Mouse (Mus musculus) liver, embryonic 16.5 days (tissue): ENCODE data around the gene Mon1b. TPM values are rescaled to one million over a fixed set of nuclear protein-coding genes. Genes with fewer than 3 reads are reported as not detected.

Source experiments
- ATAC-seq: fragments of 200-750 bp; cut with Nextera tagmentation; 2 replicates; pipeline ENCODE4 v1.8.0; 2017; ENCODE audit warnings: low read depth, mild to moderate bottlenecking, moderate number of reproducible peaks, moderate library complexity
- H3K27ac ChIP-seq: fragments of 300-500 bp; sonication (generic); 2 replicates; pipeline ENCODE4 v1.5.1; 2014; ENCODE audit warnings: mild to moderate bottlenecking, low read length
- H3K27me3 ChIP-seq: fragments of 300-500 bp; sonication (generic); 2 replicates; pipeline ENCODE4 v1.6.1; 2014; ENCODE audit warnings: low read depth, low read length, mixed read lengths; ENCODE audit not compliant: control insufficient read depth, insufficient read depth
- H3K36me3 ChIP-seq: fragments of 300-500 bp; sonication (generic); 2 replicates; pipeline ENCODE4 v1.6.1; 2014; ENCODE audit warnings: mild to moderate bottlenecking; ENCODE audit not compliant: control insufficient read depth, insufficient read depth
- H3K4me1 ChIP-seq: fragments of 300-500 bp; sonication (generic); 2 replicates; pipeline ENCODE4 v1.6.1; 2014; ENCODE audit warnings: low read depth, low read length, mixed read lengths; ENCODE audit not compliant: control insufficient read depth
- H3K4me2 ChIP-seq: fragments of 300-500 bp; sonication (generic); 2 replicates; pipeline ENCODE4 v1.6.1; 2014; ENCODE audit warnings: low read depth, low read length, mixed read lengths
- H3K4me3 ChIP-seq: fragments of 300-500 bp; sonication (generic); 2 replicates; pipeline ENCODE4 v1.5.1; 2014; ENCODE audit warnings: low read depth, mild to moderate bottlenecking, low read length
- H3K9ac ChIP-seq: fragments of 300-500 bp; sonication (generic); 2 replicates; pipeline ENCODE4 v1.6.1; 2014; ENCODE audit warnings: low read depth, low read length
- H3K9me3 ChIP-seq: fragments of 300-500 bp; sonication (generic); replicated peaks from 2 replicates; pipeline ENCODE4 v1.6.1; 2016; ENCODE audit warnings: low read length; ENCODE audit not compliant: control insufficient read depth
- WGBS: fragments of 180-500 bp; shearing (Covaris S2); extraction: QIAGEN DNeasy Blood & Tissue Kit; methylation state at CpG from one replicate; pipeline ENCODE4 v1.1.7; 2014; ENCODE audit not compliant: insufficient replicate concordance; 5-methylcytosine and 5-hydroxymethylcytosine counted together
- polyA plus RNA-seq: library from polyadenylated mRNA; unstranded; fragments of >200 nt; fragmentation: Nextera tagmentation; extraction: Ambion mirVana; gene quantifications from 2 replicates; pipeline ENCODE4 v1.2.1, GENCODE M21; 2015

Gene Mon1b
- polyA plus RNA-seq, 1 experiment from 2014 or later = 2.7 TPM

- ATAC-seq = no peak
- Histone ChIP-seq H3K9ac (no peak overlapping the region), H3K9me3 (no peaks in the 10 kb centered on the region), H3K27me3 (no peaks in the 10 kb centered on the region), H3K4me1 (no peaks in the 10 kb centered on the region), H3K36me3 (no peaks in the 10 kb centered on the region; the same call in none of the 2 replicates), H3K4me2 (no peak overlapping the region), H3K27ac (no peak overlapping the region), H3K4me3 (no peak overlapping the region)
- WGBS = 68% methylated on average over 8 of the region's 8 CpGs
These were observed 8.3 kb downstream of the Mon1b start for GRCm38 (mm10) chr8:113643479-113644210.

- Histone ChIP-seq H3K4me3 (no peak overlapping the region), H3K27ac (no peak overlapping the region), H3K27me3 (no peaks in the 10 kb centered on the region), H3K4me1 (no peaks in the 10 kb centered on the region), H3K36me3 (no peaks in the 10 kb centered on the region; the same call in 1 of the 2 replicates), H3K9ac (no peak overlapping the region), H3K4me2 (no peak overlapping the region), H3K9me3 (no peaks in the 10 kb centered on the region)
- no peak for ATAC-seq
- WGBS = 46% methylated on average over 5 of the region's 5 CpGs
These were observed 9.8 kb downstream of the Mon1b start for GRCm38 (mm10) chr8:113645220-113645619.

- H3K27me3 ChIP-seq = no peaks in the 10 kb centered on the region
- H3K36me3 ChIP-seq = no peaks in the 10 kb centered on the region
- no peaks in the 10 kb centered on the region for H3K4me1 ChIP-seq
- H3K4me3 ChIP-seq = no peak overlapping the region
- WGBS = 70% methylated on average over 12 of the region's 12 CpGs
- no peak overlapping the region for H3K27ac ChIP-seq
- no peak overlapping the region for H3K9ac ChIP-seq
- no peak for ATAC-seq
- no peaks in the 10 kb centered on the region for H3K9me3 ChIP-seq
- no peak overlapping the region for H3K4me2 ChIP-seq
These were observed 17.1 kb downstream of the Mon1b start for GRCm38 (mm10) chr8:113652450-113652849.

GRCm38 (mm10) chr8:113653151-113653550, 17.8 kb downstream of the Mon1b start:
- 39% methylated on average over 4 of the region's 4 CpGs for WGBS
- H3K4me1 ChIP-seq = no peaks in the 10 kb centered on the region
- H3K27ac ChIP-seq = no peak overlapping the region
- H3K36me3 ChIP-seq = no peaks in the 10 kb centered on the region
- no peaks in the 10 kb centered on the region for H3K9me3 ChIP-seq
- no peak overlapping the region for H3K4me3 ChIP-seq
- no peak overlapping the region for H3K9ac ChIP-seq
- ATAC-seq = no peak
- H3K27me3 ChIP-seq = no peaks in the 10 kb centered on the region
- H3K4me2 ChIP-seq = no peak overlapping the region

- no peaks in the 10 kb centered on the region for H3K4me1 ChIP-seq
- 53% methylated on average over 5 of the region's 5 CpGs for WGBS
- no peaks in the 10 kb centered on the region for H3K36me3 ChIP-seq
- H3K9ac ChIP-seq = no peak overlapping the region
- no peaks in the 10 kb centered on the region for H3K27me3 ChIP-seq
- H3K9me3 ChIP-seq = no peaks in the 10 kb centered on the region
- ATAC-seq = peak; percentile 37; the same call in 1 of the 2 replicates
- no peak overlapping the region for H3K27ac ChIP-seq
- no peak overlapping the region for H3K4me3 ChIP-seq
- no peak overlapping the region for H3K4me2 ChIP-seq
These were observed 20.8 kb downstream of the Mon1b start for GRCm38 (mm10) chr8:113656154-113656553.

GRCm38 (mm10) chr8:113656681-113657298, 21.4 kb downstream of the Mon1b start:
- Histone ChIP-seq H3K4me1 (no peaks in the 10 kb centered on the region), H3K27ac (no peak overlapping the region), H3K9ac (no peak overlapping the region), H3K27me3 (no peaks in the 10 kb centered on the region), H3K4me3 (no peak overlapping the region), H3K4me2 (no peak overlapping the region), H3K36me3 (no peaks in the 10 kb centered on the region), H3K9me3 (no peaks in the 10 kb centered on the region)
- ATAC-seq = no peak
- 66% methylated on average over 11 of the region's 11 CpGs for WGBS

- H3K27ac ChIP-seq = no peak overlapping the region
- H3K27me3 ChIP-seq = no peaks in the 10 kb centered on the region
- H3K36me3 ChIP-seq = no peaks in the 10 kb centered on the region
- H3K4me1 ChIP-seq = no peaks in the 10 kb centered on the region
- H3K9ac ChIP-seq = no peak overlapping the region
- no peak overlapping the region for H3K4me2 ChIP-seq
- no peak for ATAC-seq
- H3K9me3 ChIP-seq = no peaks in the 10 kb centered on the region
- no peak overlapping the region for H3K4me3 ChIP-seq
- WGBS = 62% methylated on average over 1 of the region's 1 CpGs
These were observed 24.7 kb downstream of the Mon1b start for GRCm38 (mm10) chr8:113660128-113660527.

GRCm38 (mm10) chr8:113664544-113664943, 29.2 kb downstream of the Mon1b start:
- H3K36me3 ChIP-seq = no peaks in the 10 kb centered on the region
- WGBS = 3% methylated on average over 2 of the region's 2 CpGs
- no peaks in the 10 kb centered on the region for H3K9me3 ChIP-seq
- no peak for ATAC-seq
- H3K4me1 ChIP-seq = no peaks in the 10 kb centered on the region
- no peak overlapping the region for H3K4me2 ChIP-seq
- no peak overlapping the region for H3K27ac ChIP-seq
- no peak overlapping the region for H3K4me3 ChIP-seq
- no peaks in the 10 kb centered on the region for H3K27me3 ChIP-seq
- no peak overlapping the region for H3K9ac ChIP-seq

- WGBS = 55% methylated on average over 4 of the region's 4 CpGs
These were observed 29.6 kb downstream of the Mon1b start for GRCm38 (mm10) chr8:113665036-113665435.

More at GRCm38 (mm10) chr8:113665036-113665435, 29.6 kb downstream of the Mon1b start:
- Histone ChIP-seq H3K4me2 (no peak overlapping the region), H3K4me1 (no peaks in the 10 kb centered on the region), H3K4me3 (no peak overlapping the region), H3K27me3 (no peaks in the 10 kb centered on the region), H3K9me3 (no peaks in the 10 kb centered on the region), H3K27ac (no peak overlapping the region), H3K36me3 (no peaks in the 10 kb centered on the region), H3K9ac (no peak overlapping the region)
- ATAC-seq = no peak
